Mouse (Mus musculus) small intestine, adult 2 months (tissue): ENCODE measurements around the gene Eif3l.

ENCODE experiments used
- CTCF ChIP-seq: fragments of 200-500 bp; IDR thresholded peaks from 2 replicates; pipeline ENCODE4 v1.5.1; 2012; ENCODE audit warnings: low read depth, mild to moderate bottlenecking, control low read depth, inconsistent platforms, low read length, moderate library complexity, mixed read lengths; ENCODE audit not compliant: insufficient replicate concordance, insufficient read length; ENCODE audit errors: extremely low read depth
- POLR2A ChIP-seq: fragments of 200-500 bp; IDR thresholded peaks from 2 replicates; pipeline ENCODE4 v1.6.1; 2012; ENCODE audit warnings: low read depth, mild to moderate bottlenecking, control low read depth, inconsistent platforms, low read length, moderate library complexity

DNA sequence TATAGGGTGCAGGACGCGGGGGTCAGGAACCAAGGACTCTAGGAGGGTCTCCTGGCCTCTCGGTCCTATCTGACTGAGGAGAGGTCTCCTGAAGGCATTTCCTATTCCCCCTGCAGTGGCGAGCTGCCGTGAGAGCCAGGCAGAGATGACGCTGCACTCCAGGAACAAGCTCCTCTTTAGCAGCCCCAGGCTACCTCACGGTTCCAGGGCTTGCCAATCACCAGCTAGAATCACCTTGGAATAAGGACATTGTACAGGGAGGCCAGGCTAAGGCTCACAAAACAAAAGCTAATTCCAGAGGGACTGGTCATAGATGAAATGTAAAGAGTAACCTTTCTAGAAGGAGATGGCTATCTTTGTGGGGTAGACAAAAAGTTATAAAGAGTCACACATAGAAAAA, 18.4 kb upstream of the Eif3l start:
- TF ChIP-seq CTCF (no peak), POLR2A (no peak)
